Mouse (Mus musculus): ENCODE results near the gene Tgfbi. TPM values are rescaled to one million over a fixed set of nuclear protein-coding genes. Genes with fewer than 3 reads are reported as not detected.

Gene Tgfbi
- total and polyA plus RNA-seq, 3 experiments = 0.02 TPM; not detected in 2

- H3K9me3 ChIP-seq (replicated peaks) = peaks cover 48% of the 10 kb centered on the region
- ATAC-seq (ENCODE audit: extremely low read depth, insufficient number of reproducible peaks, low FRiP score, poor library complexity, severe bottlenecking) = no peak
- no peaks in the 10 kb centered on the region for H3K4me1 ChIP-seq (ENCODE audit: insufficient read depth, low read depth, low read length)
- no peaks in the 10 kb centered on the region for H3K36me3 ChIP-seq (replicated peaks)
- no peak for TF ChIP-seq POLR2AphosphoS5 (IDR thresholded peaks at IDR 0.05; ENCODE audit: insufficient replicate concordance, low read depth, low read length)
- no peak for TF ChIP-seq GATA1 (IDR thresholded peaks at IDR 0.05; ENCODE audit: borderline replicate concordance, low read length)
- TF ChIP-seq CTCF (IDR thresholded peaks at IDR 0.05; ENCODE audit: low read depth, low read length) = no peak
- TF ChIP-seq TAL1 (conservative IDR thresholded peaks at IDR 0.05; ENCODE audit: low read depth, low read length) = no peak
- TF ChIP-seq GATA2 (IDR thresholded peaks at IDR 0.05; ENCODE audit: borderline replicate concordance, low read depth, low read length) = no peak
- no peak overlapping the region for H3K4me3 ChIP-seq (ENCODE audit: low read depth, low read length)
- DNase-seq (ENCODE audit: low spot score) = no peak
- no peaks in the 10 kb centered on the region for H3K27me3 ChIP-seq (ENCODE audit: insufficient read depth, low read length)
These were observed 52.7 kb downstream of the Tgfbi start for GRCm38 (mm10) chr13:56661914-56662621.

- Histone ChIP-seq H3K36me3 (replicated peaks) (no peaks in the 10 kb centered on the region), H3K4me3 (ENCODE audit: low read depth, low read length) (no peak overlapping the region), H3K9me3 (replicated peaks) (peaks cover 40% of the 10 kb centered on the region), H3K4me1 (ENCODE audit: insufficient read depth, low read depth, low read length) (no peaks in the 10 kb centered on the region), H3K27me3 (ENCODE audit: insufficient read depth, low read length) (no peaks in the 10 kb centered on the region)
- no peak for DNase-seq (ENCODE audit: low spot score)
- TF ChIP-seq TAL1 (conservative IDR thresholded peaks at IDR 0.05; ENCODE audit: low read depth, low read length) = no peak
- no peak for TF ChIP-seq POLR2AphosphoS5 (IDR thresholded peaks at IDR 0.05; ENCODE audit: insufficient replicate concordance, low read depth, low read length)
- no peak for TF ChIP-seq CTCF (IDR thresholded peaks at IDR 0.05; ENCODE audit: low read depth, low read length)
- no peak for TF ChIP-seq GATA1 (IDR thresholded peaks at IDR 0.05; ENCODE audit: borderline replicate concordance, low read length)
- ATAC-seq (ENCODE audit: extremely low read depth, insufficient number of reproducible peaks, low FRiP score, poor library complexity, severe bottlenecking) = no peak
These were observed 55.2 kb downstream of the Tgfbi start for GRCm38 (mm10) chr13:56664256-56665170.

GRCm38 (mm10) chr13:56671206-56671605, 61.9 kb downstream of the Tgfbi start:
- no peaks in the 10 kb centered on the region for H3K27me3 ChIP-seq (ENCODE audit: insufficient read depth, low read length)
- DNase-seq (ENCODE audit: low spot score) (no peak), ATAC-seq (ENCODE audit: extremely low read depth, insufficient number of reproducible peaks, low FRiP score, poor library complexity, severe bottlenecking) (no peak)
- H3K4me1 ChIP-seq (ENCODE audit: insufficient read depth, low read depth, low read length) = no peaks in the 10 kb centered on the region
- H3K4me3 ChIP-seq (ENCODE audit: low read depth, low read length) = no peak overlapping the region; the same call in 1 of the 2 replicates
- H3K9me3 ChIP-seq (replicated peaks) = peaks cover 36% of the 10 kb centered on the region
- no peaks in the 10 kb centered on the region for H3K36me3 ChIP-seq (replicated peaks)
- no peak for TF ChIP-seq TAL1 (conservative IDR thresholded peaks at IDR 0.05; ENCODE audit: low read depth, low read length)
- TF ChIP-seq GATA2 (IDR thresholded peaks at IDR 0.05; ENCODE audit: borderline replicate concordance, low read depth, low read length) = no peak
- TF ChIP-seq GATA1 (IDR thresholded peaks at IDR 0.05; ENCODE audit: borderline replicate concordance, low read length) = no peak
- TF ChIP-seq POLR2AphosphoS5 (IDR thresholded peaks at IDR 0.05; ENCODE audit: insufficient replicate concordance, low read depth, low read length) = no peak
- no peak for TF ChIP-seq CTCF (IDR thresholded peaks at IDR 0.05; ENCODE audit: low read depth, low read length)

- no peak for DNase-seq (ENCODE audit: low spot score)
- no peaks in the 10 kb centered on the region for H3K27me3 ChIP-seq (ENCODE audit: insufficient read depth, low read length)
These were observed 68.4 kb downstream of the Tgfbi start for GRCm38 (mm10) chr13:56677731-56678130.

GRCm38 (mm10) chr13:56678188-56678787, 69.0 kb downstream of the Tgfbi start:
- TF ChIP-seq GATA1 (IDR thresholded peaks at IDR 0.05; ENCODE audit: borderline replicate concordance, low read length) = no peak
- TF ChIP-seq TAL1 (conservative IDR thresholded peaks at IDR 0.05; ENCODE audit: low read depth, low read length) = no peak
- TF ChIP-seq GATA2 (IDR thresholded peaks at IDR 0.05; ENCODE audit: borderline replicate concordance, low read depth, low read length) = no peak
- no peak for TF ChIP-seq POLR2AphosphoS5 (IDR thresholded peaks at IDR 0.05; ENCODE audit: insufficient replicate concordance, low read depth, low read length)
- no peak for TF ChIP-seq CTCF (IDR thresholded peaks at IDR 0.05; ENCODE audit: low read depth, low read length)
- no peak overlapping the region for H3K4me3 ChIP-seq (ENCODE audit: low read depth, low read length)
- DNase-seq (ENCODE audit: low spot score) (no peak), ATAC-seq (ENCODE audit: extremely low read depth, insufficient number of reproducible peaks, low FRiP score, poor library complexity, severe bottlenecking) (no peak)
- H3K9me3 ChIP-seq (replicated peaks) = peaks cover 52% of the 10 kb centered on the region
- no peaks in the 10 kb centered on the region for H3K4me1 ChIP-seq (ENCODE audit: insufficient read depth, low read depth, low read length)
- H3K36me3 ChIP-seq (replicated peaks) = no peaks in the 10 kb centered on the region
- no peaks in the 10 kb centered on the region for H3K27me3 ChIP-seq (ENCODE audit: insufficient read depth, low read length)

More at GRCm38 (mm10) chr13:56677731-56678130, 68.4 kb downstream of the Tgfbi start:
- no peak for ATAC-seq (ENCODE audit: extremely low read depth, insufficient number of reproducible peaks, low FRiP score, poor library complexity, severe bottlenecking)
- peaks cover 50% of the 10 kb centered on the region for H3K9me3 ChIP-seq (replicated peaks)
- H3K4me3 ChIP-seq (ENCODE audit: low read depth, low read length) = no peak overlapping the region
- H3K36me3 ChIP-seq (replicated peaks) = no peaks in the 10 kb centered on the region
- no peak for TF ChIP-seq POLR2AphosphoS5 (IDR thresholded peaks at IDR 0.05; ENCODE audit: insufficient replicate concordance, low read depth, low read length)
- no peaks in the 10 kb centered on the region for H3K4me1 ChIP-seq (ENCODE audit: insufficient read depth, low read depth, low read length)
